Mouse (Mus musculus) mesoderm, embryonic 11.5 days (tissue): ENCODE measurements around the gene Stra6.
A peak's percentile ranks its signal among the peaks of the same experiment; 100 is the strongest.

ENCODE experiments used
- DNase-seq: peaks from one replicate; pipeline ENCODE4 v3.0.0-alpha.2; 2012; ENCODE audit warnings: low read depth, low spot score

Stra6 gene

GRCm38 (mm10) chr9:58168880-58169279 is 105.3 kb downstream of the Stra6 start:
- peak; percentile 58 for DNase-seq

- no peak for DNase-seq
Observed at GRCm38 (mm10) chr9:58169426-58169825, 105.8 kb downstream of the Stra6 start.

- DNase-seq, result no peak
Observed at GRCm38 (mm10) chr9:58172863-58173262, 109.3 kb downstream of the Stra6 start.

GRCm38 (mm10) chr9:58174818-58175251 is 111.2 kb downstream of the Stra6 start:
- peak; percentile 50 for DNase-seq

GRCm38 (mm10) chr9:58175745-58176487 is 112.3 kb downstream of the Stra6 start:
- no peak for DNase-seq

- no peak for DNase-seq
Observed at GRCm38 (mm10) chr9:58177165-58177564, 113.6 kb downstream of the Stra6 start.

- DNase-seq, result no peak
Observed at GRCm38 (mm10) chr9:58179390-58179789, 115.8 kb downstream of the Stra6 start.

GRCm38 (mm10) chr9:58184456-58184855 is 120.9 kb downstream of the Stra6 start:
- DNase-seq, result no peak

GRCm38 (mm10) chr9:58194222-58194621 is 130.6 kb downstream of the Stra6 start:
- DNase-seq, result no peak

GRCm38 (mm10) chr9:58195671-58196070 is 132.1 kb downstream of the Stra6 start:
- DNase-seq, result no peak

- no peak for DNase-seq
Observed at GRCm38 (mm10) chr9:58196141-58196540, 132.6 kb downstream of the Stra6 start.

GRCm38 (mm10) chr9:58196610-58197567 is 133.3 kb downstream of the Stra6 start:
- DNase-seq, result no peak

GRCm38 (mm10) chr9:58197781-58198701 is 134.5 kb downstream of the Stra6 start:
- DNase-seq, result peak; percentile 54

GRCm38 (mm10) chr9:58198801-58199371 is 135.3 kb downstream of the Stra6 start:
- DNase-seq, result no peak

- DNase-seq, result peak; percentile 47
Observed at GRCm38 (mm10) chr9:58199381-58200269, 136.0 kb downstream of the Stra6 start.

- DNase-seq, result no peak
Observed at GRCm38 (mm10) chr9:58200270-58201090, 136.9 kb downstream of the Stra6 start.

- DNase-seq, result no peak
Observed at GRCm38 (mm10) chr9:58201091-58201842, 137.7 kb downstream of the Stra6 start.

- DNase-seq, result peak; percentile 21
Observed at GRCm38 (mm10) chr9:58201861-58202549, 138.4 kb downstream of the Stra6 start.
